Mouse (Mus musculus) forebrain, embryonic 16.5 days (tissue): Measurements from ENCODE around the gene Gtf2h2. TPM values are rescaled to one million over a fixed set of nuclear protein-coding genes. Genes with fewer than 3 reads are reported as not detected.
"Not testable (repeated sequence)": the region's sequence is repeated elsewhere in the genome, so short reads cannot be mapped to it uniquely, and the experiment has no call there.

Source experiments
- ATAC-seq: fragments of 200-750 bp; cut with Nextera tagmentation; 2 replicates; pipeline ENCODE4 v1.8.0; 2017; ENCODE audit warnings: mild to moderate bottlenecking, moderate library complexity
- H3K27ac ChIP-seq: fragments of 300-500 bp; sonication (generic); 2 replicates; pipeline ENCODE4 v1.5.1; 2014; ENCODE audit warnings: low read length, control low read depth
- H3K27me3 ChIP-seq: fragments of 300-500 bp; sonication (generic); replicated peaks from 2 replicates; pipeline ENCODE4 v1.6.1; 2014; ENCODE audit warnings: low read length; ENCODE audit not compliant: control insufficient read depth, insufficient read depth
- H3K36me3 ChIP-seq: fragments of 300-500 bp; sonication (generic); 2 replicates; pipeline ENCODE4 v1.6.1; 2014; ENCODE audit not compliant: control insufficient read depth, insufficient read depth
- H3K4me1 ChIP-seq: fragments of 300-500 bp; sonication (generic); replicated peaks from 2 replicates; pipeline ENCODE4 v1.6.1; 2014; ENCODE audit warnings: low read length; ENCODE audit not compliant: control insufficient read depth, insufficient read depth
- H3K4me2 ChIP-seq: fragments of 300-500 bp; sonication (generic); 2 replicates; pipeline ENCODE4 v1.6.1; 2014; ENCODE audit warnings: mild to moderate bottlenecking, low read length, control low read depth
- H3K4me3 ChIP-seq: fragments of 300-500 bp; sonication (generic); replicated peaks from 2 replicates; pipeline ENCODE4 v1.5.1; 2014; ENCODE audit warnings: mild to moderate bottlenecking, low read length, control low read depth
- H3K9ac ChIP-seq: fragments of 300-500 bp; sonication (generic); replicated peaks from 2 replicates; pipeline ENCODE4 v1.6.1; 2014; ENCODE audit warnings: low read depth, low read length, control low read depth
- H3K9me3 ChIP-seq: fragments of 300-500 bp; sonication (generic); 2 replicates; pipeline ENCODE4 v1.6.1; 2016; ENCODE audit warnings: low read length; ENCODE audit not compliant: control insufficient read depth
- WGBS: fragments of 180-500 bp; shearing (Covaris S2); extraction: QIAGEN DNeasy Blood & Tissue Kit; methylation state at CpG from one replicate; pipeline ENCODE4 v1.1.7; 2014; 5-methylcytosine and 5-hydroxymethylcytosine counted together
- polyA plus RNA-seq: library from polyadenylated mRNA; unstranded; fragments of >200 nt; fragmentation: Nextera tagmentation; extraction: Ambion mirVana; gene quantifications from 2 replicates; pipeline ENCODE4 v1.2.1, GENCODE M21; 2015

Gtf2h2 gene
- polyA plus RNA-seq, 1 experiment from 2014 or later: 68.5 TPM

DNA sequence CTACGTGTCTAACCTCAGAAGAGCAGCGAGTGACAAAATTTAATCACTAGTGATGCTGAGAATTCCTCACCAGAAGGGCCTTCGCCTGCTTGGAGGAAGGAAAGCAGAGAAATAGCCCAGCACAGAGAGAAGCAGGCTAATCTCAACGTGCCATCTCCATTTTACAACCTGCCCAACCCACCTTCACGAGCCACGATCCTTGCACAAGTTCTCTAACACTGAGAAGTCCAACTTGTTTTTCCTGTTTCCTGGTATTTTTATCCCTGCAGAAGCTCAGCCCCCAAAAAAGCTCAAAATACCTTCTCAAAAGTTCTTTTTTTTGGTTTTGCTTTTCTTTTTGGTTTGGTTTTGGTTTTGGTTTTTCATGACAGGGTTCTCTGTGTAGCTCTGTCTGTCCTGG, 25.8 kb upstream of the Gtf2h2 start:
- Histone ChIP-seq H3K4me1 (peaks cover 7% of the 10 kb centered on the region; the same call in 1 of the 2 replicates), H3K9ac (no peak overlapping the region), H3K27ac (no peak overlapping the region), H3K36me3 (no peaks in the 10 kb centered on the region), H3K9me3 (no peaks in the 10 kb centered on the region), H3K4me2 (no peak overlapping the region), H3K27me3 (no peaks in the 10 kb centered on the region), H3K4me3 (no peak overlapping the region)
- 91% methylated on average over 6 of the region's 6 CpGs for WGBS
- no peak for ATAC-seq

DNA sequence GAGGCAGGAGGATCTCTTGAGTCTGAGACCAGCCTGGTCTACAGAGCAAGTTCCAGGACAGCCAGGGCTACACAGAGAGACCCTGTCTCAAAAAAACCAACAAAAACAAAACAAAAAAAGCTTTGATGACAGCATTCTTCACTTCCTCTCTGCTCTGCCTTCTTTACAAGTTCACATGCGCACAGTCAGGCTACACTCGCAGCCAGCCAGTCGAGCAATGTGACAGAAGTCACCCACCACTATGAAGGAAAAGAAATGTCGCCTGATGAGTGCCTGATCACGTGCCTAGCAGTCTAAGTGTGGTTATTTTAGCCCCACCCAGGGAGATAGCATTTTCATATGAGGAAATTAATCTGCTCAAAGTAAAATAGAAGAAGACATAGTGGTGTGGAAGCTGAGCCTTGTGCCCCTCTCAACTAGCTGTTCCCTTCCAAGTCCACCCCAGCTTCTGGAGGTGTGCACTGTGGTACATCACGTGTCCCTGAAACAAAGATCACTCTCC, 25.3 kb upstream of the Gtf2h2 start:
- Histone ChIP-seq H3K4me3 (no peak overlapping the region), H3K4me1 (peaks cover 7% of the 10 kb centered on the region; the same call in 1 of the 2 replicates), H3K9me3 (no peaks in the 10 kb centered on the region), H3K27me3 (no peaks in the 10 kb centered on the region), H3K36me3 (no peaks in the 10 kb centered on the region), H3K9ac (no peak overlapping the region), H3K27ac (no peak overlapping the region), H3K4me2 (no peak overlapping the region)
- ATAC-seq: no peak
- WGBS: 90% methylated on average over 6 of the region's 6 CpGs

GRCm38 (mm10) chr13:100516213-100517105, 24.1 kb upstream of the Gtf2h2 start:
- H3K4me2 ChIP-seq: no peak overlapping the region
- no peaks in the 10 kb centered on the region for H3K9me3 ChIP-seq
- no peaks in the 10 kb centered on the region for H3K27me3 ChIP-seq
- H3K9ac ChIP-seq: no peak overlapping the region
- peak; percentile 49 for ATAC-seq
- no peaks in the 10 kb centered on the region for H3K36me3 ChIP-seq
- peaks cover 7% of the 10 kb centered on the region; the same call in 1 of the 2 replicates for H3K4me1 ChIP-seq
- no peak overlapping the region for H3K4me3 ChIP-seq
- H3K27ac ChIP-seq: no peak overlapping the region
- 35% methylated on average over 12 of the region's 12 CpGs for WGBS

- no peak overlapping the region for H3K4me2 ChIP-seq
- H3K27ac ChIP-seq: no peak overlapping the region
- no peaks in the 10 kb centered on the region for H3K9me3 ChIP-seq
- no peak for ATAC-seq
- no peaks in the 10 kb centered on the region for H3K27me3 ChIP-seq
- H3K9ac ChIP-seq: no peak overlapping the region
- H3K4me1 ChIP-seq: peaks cover 7% of the 10 kb centered on the region; the same call in 1 of the 2 replicates
- H3K36me3 ChIP-seq: no peaks in the 10 kb centered on the region
- 95% methylated on average over 2 of the region's 2 CpGs for WGBS
- H3K4me3 ChIP-seq: no peak overlapping the region
Observed at GRCm38 (mm10) chr13:100512792-100513191, 20.4 kb upstream of the Gtf2h2 start.

GRCm38 (mm10) chr13:100511860-100512364, 19.5 kb upstream of the Gtf2h2 start:
- 83% methylated on average over 4 of the region's 4 CpGs for WGBS
- Histone ChIP-seq H3K4me3 (no peak overlapping the region), H3K9me3 (no peaks in the 10 kb centered on the region), H3K4me2 (no peak overlapping the region), H3K36me3 (no peaks in the 10 kb centered on the region), H3K9ac (no peak overlapping the region), H3K27ac (no peak overlapping the region), H3K27me3 (no peaks in the 10 kb centered on the region), H3K4me1 (peaks cover 7% of the 10 kb centered on the region; the same call in 1 of the 2 replicates)
- ATAC-seq: no peak

DNA sequence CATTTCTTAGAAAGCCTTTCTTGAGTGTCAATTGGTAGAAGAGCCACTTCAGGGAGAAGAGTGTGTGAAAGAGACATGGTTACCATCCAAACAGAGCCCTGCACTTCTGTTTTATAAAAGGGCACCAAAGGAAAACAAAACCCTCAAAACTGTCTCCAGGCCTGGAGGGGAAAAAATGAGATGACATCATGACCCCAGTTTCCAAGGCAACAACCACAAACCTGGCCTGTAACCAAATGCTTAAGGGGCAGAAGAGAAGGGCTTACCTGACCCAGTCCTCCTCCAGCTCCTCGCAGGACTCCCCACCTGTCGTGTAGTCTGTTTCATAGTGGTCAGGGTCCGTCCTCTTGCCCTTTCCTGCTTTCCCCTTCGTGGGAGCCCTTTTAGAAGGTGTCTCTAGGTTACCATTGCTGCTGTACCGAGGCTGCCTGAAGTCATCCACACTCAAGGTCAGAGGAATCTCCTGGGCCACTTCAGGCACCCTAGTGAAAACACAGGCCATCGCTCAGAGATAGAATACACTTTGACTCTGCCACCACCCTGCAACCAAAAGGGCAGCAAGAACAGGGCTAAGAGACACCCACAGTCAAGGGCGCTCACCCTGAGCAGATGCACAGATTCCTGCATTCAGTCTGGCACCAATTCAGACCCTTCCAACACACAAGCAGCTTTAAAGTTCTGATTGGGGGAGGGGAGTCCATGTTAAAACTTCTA, 18.9 kb upstream of the Gtf2h2 start:
- no peak overlapping the region for H3K4me3 ChIP-seq
- no peaks in the 10 kb centered on the region for H3K36me3 ChIP-seq
- no peak overlapping the region for H3K9ac ChIP-seq
- H3K4me1 ChIP-seq: peaks cover 2% of the 10 kb centered on the region; the same call in 1 of the 2 replicates
- no peak overlapping the region for H3K27ac ChIP-seq
- H3K9me3 ChIP-seq: no peaks in the 10 kb centered on the region
- no peak for ATAC-seq
- 82% methylated on average over 7 of the region's 7 CpGs for WGBS
- no peak overlapping the region for H3K4me2 ChIP-seq
- no peaks in the 10 kb centered on the region for H3K27me3 ChIP-seq

GRCm38 (mm10) chr13:100499625-100500024, 7.2 kb upstream of the Gtf2h2 start:
- H3K27me3 ChIP-seq, H3K4me2 ChIP-seq, H3K27ac ChIP-seq, H3K4me3 ChIP-seq, H3K9me3 ChIP-seq, H3K36me3 ChIP-seq, ATAC-seq, H3K9ac ChIP-seq, H3K4me1 ChIP-seq: not testable (repeated sequence)

DNA sequence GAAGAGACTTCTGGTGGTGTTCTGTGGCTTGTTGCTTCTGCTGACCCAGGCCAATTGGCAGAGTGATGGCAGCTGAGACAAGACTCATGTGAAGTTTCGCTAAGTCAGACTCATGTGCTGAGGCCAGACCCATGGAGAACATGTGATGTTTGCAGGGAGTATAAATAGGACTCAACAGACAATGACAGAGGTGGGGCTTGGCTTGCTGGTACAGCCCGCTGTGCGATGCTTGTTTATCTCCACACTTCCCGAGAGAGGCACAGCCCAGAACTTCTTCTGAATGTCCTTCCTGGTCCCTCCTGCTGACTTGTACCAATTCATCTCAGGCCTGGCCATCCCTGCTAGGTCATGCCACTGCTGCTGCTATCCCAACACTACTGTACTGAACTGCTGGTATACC, 3.0 kb upstream of the Gtf2h2 start:
- ATAC-seq: no peak
- H3K9me3 ChIP-seq: no peaks in the 10 kb centered on the region
- no peak overlapping the region for H3K9ac ChIP-seq
- H3K27me3 ChIP-seq: no peaks in the 10 kb centered on the region
- H3K36me3 ChIP-seq: no peaks in the 10 kb centered on the region
- no peak overlapping the region for H3K27ac ChIP-seq
- peaks cover 11% of the 10 kb centered on the region for H3K4me1 ChIP-seq
- 92% methylated on average over 4 of the region's 4 CpGs for WGBS
- H3K4me3 ChIP-seq: no peak overlapping the region
- H3K4me2 ChIP-seq: no peak overlapping the region

DNA sequence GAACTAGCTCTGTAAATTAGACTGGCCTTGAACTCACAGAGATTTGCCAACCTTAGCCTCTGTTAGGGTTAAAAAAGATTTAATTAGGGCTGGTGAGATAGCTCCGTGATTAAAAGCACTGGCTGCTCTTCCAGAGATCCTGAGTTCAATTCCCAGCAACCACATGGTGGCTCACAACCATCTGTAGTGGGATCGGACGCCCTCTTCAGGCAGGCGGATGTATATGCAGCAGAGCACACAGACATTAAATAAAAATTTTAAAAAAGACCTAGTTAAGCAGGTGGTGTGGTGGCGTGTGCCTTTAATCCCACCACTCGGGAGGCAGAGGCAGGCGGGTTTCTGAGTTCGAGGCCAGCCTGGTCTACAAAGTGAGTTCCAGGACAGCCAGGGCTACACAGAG, 2.0 kb upstream of the Gtf2h2 start:
- H3K4me2 ChIP-seq, H3K9me3 ChIP-seq, H3K4me3 ChIP-seq, H3K27me3 ChIP-seq, H3K36me3 ChIP-seq, H3K27ac ChIP-seq, ATAC-seq, H3K9ac ChIP-seq: not testable (repeated sequence)
- WGBS: 66% methylated on average over 8 of the region's 8 CpGs
- peaks cover 11% of the 10 kb centered on the region for H3K4me1 ChIP-seq
